Mouse (Mus musculus): ENCODE results near the gene Aldh9a1. TPM values are rescaled to one million over a fixed set of nuclear protein-coding genes. Genes with fewer than 3 reads are reported as not detected.
A peak's percentile ranks its signal among the peaks of the same experiment; 100 is the strongest.

The Aldh9a1 gene
- polyA plus RNA-seq (2014; fragmentation: Nextera tagmentation; extraction: Ambion mirVana), result 26.5 and 28.1 TPM in 2 replicates

DNA sequence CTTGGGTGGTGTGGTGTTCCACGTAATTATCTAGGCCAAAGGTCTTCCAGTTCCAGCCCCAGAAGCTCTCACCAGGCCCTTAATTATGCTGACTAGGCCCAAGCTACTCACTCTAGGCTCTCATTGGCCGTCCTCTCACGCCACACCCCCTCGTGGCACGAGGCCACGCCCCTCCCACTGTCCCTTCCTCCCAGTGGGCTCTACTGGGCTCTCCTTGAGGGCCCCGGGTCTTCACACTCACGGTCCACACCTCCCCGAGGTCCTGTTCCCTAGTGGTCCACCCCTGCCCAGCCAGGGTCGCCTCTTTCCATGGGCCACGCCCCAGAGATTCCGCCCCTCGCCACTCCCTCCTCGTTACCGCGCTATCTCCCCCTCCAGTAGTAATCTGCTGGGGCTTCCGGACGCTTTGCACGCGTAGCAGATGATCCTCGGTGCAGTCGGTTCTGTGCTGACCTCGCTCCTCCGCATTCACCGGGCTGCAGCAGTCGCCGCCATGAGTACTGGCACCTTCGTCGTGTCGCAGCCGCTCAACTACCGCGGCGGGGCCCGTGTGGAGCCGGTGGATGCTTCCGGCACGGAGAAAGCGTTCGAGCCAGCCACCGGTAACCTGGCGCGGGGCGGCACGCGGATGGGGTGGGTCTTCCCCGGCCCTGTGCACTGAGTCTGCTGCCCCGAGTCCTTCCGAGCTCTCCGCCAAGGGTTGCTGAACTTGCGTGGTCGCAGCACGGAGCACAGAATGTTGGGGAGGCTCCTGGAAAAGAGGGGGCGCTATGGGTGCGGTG is at the start of gene Aldh9a1:
TSS of gene Aldh9a1 (plus strand) at position 177 of the 782 bp plus-strand sequence.
- Histone ChIP-seq H3K4me1 (ENCODE audit: control insufficient read depth in 2 of 2, insufficient read depth in 2 of 2, low read length in 2 of 2) (no peaks in the 10 kb centered on the region), H3K4me3 (ENCODE audit: control insufficient read depth in 1 of 2, insufficient read depth in 1 of 2, low read depth in 1 of 2, low read length in 2 of 2) (peak within 1 kb of the TSS; percentile 68 to 80), H3K36me3 (ENCODE audit: control insufficient read depth, insufficient read depth, low read length) (peaks cover 10% of the 10 kb centered on the region), H3K4me2 (ENCODE audit: low read length) (peak within 1 kb of the TSS; percentile 74), H3K27me3 (ENCODE audit: control insufficient read depth, insufficient read depth, low read length) (no peaks in the 10 kb centered on the region), H3K27ac (replicated peaks in 1 of 2; ENCODE audit: control insufficient read depth in 1 of 2, insufficient read depth in 1 of 2, low read depth in 2 of 2, low read length in 2 of 2) (peak within 1 kb of the TSS; percentile 54 to 81), H3K9me3 (ENCODE audit: control insufficient read depth, low read length) (no peaks in the 10 kb centered on the region), H3K9ac (ENCODE audit: low read length) (peak within 1 kb of the TSS; percentile 78)
- under 1% methylated on average over 55 of the region's 55 CpGs for WGBS
- peak; percentile 96 for ATAC-seq (ENCODE audit: insufficient number of reproducible peaks, insufficient read depth, low FRiP score, low read depth)

GRCm38 (mm10) chr1:167300122-167300521 is 49.7 kb upstream of the Aldh9a1 start:
- H3K4me2 ChIP-seq (ENCODE audit: low read length), result no peak overlapping the region
- H3K27ac ChIP-seq (replicated peaks in 1 of 2; ENCODE audit: control insufficient read depth in 1 of 2, insufficient read depth in 1 of 2, low read depth in 2 of 2, low read length in 2 of 2), result no peak overlapping the region
- ATAC-seq (ENCODE audit: insufficient number of reproducible peaks, insufficient read depth, low FRiP score, low read depth), result no peak
- no peak overlapping the region for H3K9ac ChIP-seq (ENCODE audit: low read length)
- 75% methylated on average over 2 of the region's 2 CpGs for WGBS
- no peaks in the 10 kb centered on the region for H3K4me1 ChIP-seq (ENCODE audit: control insufficient read depth in 2 of 2, insufficient read depth in 2 of 2, low read length in 2 of 2)
- no peaks in the 10 kb centered on the region for H3K27me3 ChIP-seq (ENCODE audit: control insufficient read depth, insufficient read depth, low read length)
- no peak overlapping the region for H3K4me3 ChIP-seq (ENCODE audit: control insufficient read depth in 1 of 2, insufficient read depth in 1 of 2, low read depth in 1 of 2, low read length in 2 of 2)
- H3K9me3 ChIP-seq (ENCODE audit: control insufficient read depth, low read length), result no peaks in the 10 kb centered on the region
- no peaks in the 10 kb centered on the region for H3K36me3 ChIP-seq (ENCODE audit: control insufficient read depth, insufficient read depth, low read length)

- 70% methylated on average over 7 of the region's 7 CpGs for WGBS
- Histone ChIP-seq H3K4me3 (ENCODE audit: control insufficient read depth in 1 of 2, insufficient read depth in 1 of 2, low read depth in 1 of 2, low read length in 2 of 2) (no peak overlapping the region), H3K27ac (replicated peaks in 1 of 2; ENCODE audit: control insufficient read depth in 1 of 2, insufficient read depth in 1 of 2, low read depth in 2 of 2, low read length in 2 of 2) (no peak overlapping the region), H3K36me3 (ENCODE audit: control insufficient read depth, insufficient read depth, low read length) (0 out of 2 replicates have a peak, but pooled peaks cover 8% of the 10 kb centered on the region), H3K4me1 (ENCODE audit: control insufficient read depth in 2 of 2, insufficient read depth in 2 of 2, low read length in 2 of 2) (peaks cover 3 to 7% of the 10 kb centered on the region in 2 experiments; a peak in 3 of 4 replicates), H3K9me3 (ENCODE audit: control insufficient read depth, low read length) (no peaks in the 10 kb centered on the region), H3K9ac (ENCODE audit: low read length) (no peak overlapping the region), H3K27me3 (ENCODE audit: control insufficient read depth, insufficient read depth, low read length) (no peaks in the 10 kb centered on the region), H3K4me2 (ENCODE audit: low read length) (no peak overlapping the region)
- ATAC-seq (ENCODE audit: insufficient number of reproducible peaks, insufficient read depth, low FRiP score, low read depth), result no peak
These were observed 44.2 kb upstream of the Aldh9a1 start for GRCm38 (mm10) chr1:167305501-167306137.

DNA sequence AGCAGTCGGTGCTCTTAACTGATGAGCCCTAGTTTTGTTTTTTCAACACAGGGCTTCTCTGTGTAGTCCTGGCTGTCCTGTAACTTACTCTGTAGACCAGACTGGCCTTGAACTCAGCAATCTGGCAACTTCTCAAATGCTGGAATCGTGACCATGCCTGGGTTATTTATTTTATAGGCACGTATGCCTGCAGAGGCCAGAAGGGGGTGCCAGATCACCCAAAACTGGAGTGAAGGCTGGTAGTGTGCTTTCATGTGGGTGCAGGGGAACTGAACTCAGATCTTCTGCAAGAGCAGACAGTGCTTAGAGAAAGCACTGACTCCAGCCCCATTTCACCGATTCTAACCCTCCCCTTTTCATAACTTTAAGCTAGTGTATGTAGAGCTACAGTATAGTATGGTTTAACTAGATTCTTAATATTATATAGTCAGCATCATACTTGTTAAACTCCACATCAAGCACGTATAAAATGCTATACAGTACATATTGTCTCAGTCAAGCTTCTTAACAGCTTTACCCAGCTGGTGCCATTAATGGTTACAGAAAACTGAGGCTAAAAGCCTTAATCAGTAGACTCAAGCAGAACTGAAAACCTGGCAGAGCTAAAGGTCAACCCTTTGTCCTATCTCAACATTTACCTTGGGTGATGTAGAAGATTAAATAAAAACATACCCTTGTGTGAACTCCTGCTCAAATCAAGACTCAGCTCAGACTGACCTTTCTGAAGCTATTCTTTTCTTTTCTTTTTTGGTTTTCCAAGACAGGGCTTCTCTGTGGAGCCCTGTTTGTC is 43.1 kb upstream of the Aldh9a1 start:
- Histone ChIP-seq H3K36me3 (ENCODE audit: control insufficient read depth, insufficient read depth, low read length) (peaks cover 15% of the 10 kb centered on the region; the same call in 1 of the 2 replicates), H3K27ac (replicated peaks in 1 of 2; ENCODE audit: control insufficient read depth in 1 of 2, insufficient read depth in 1 of 2, low read depth in 2 of 2, low read length in 2 of 2) (no peak overlapping the region), H3K4me2 (ENCODE audit: low read length) (no peak overlapping the region), H3K9me3 (ENCODE audit: control insufficient read depth, low read length) (no peaks in the 10 kb centered on the region), H3K4me1 (ENCODE audit: control insufficient read depth in 2 of 2, insufficient read depth in 2 of 2, low read length in 2 of 2) (peaks cover 3 to 7% of the 10 kb centered on the region in 2 experiments; a peak in 3 of 4 replicates), H3K9ac (ENCODE audit: low read length) (no peak overlapping the region), H3K4me3 (ENCODE audit: control insufficient read depth in 1 of 2, insufficient read depth in 1 of 2, low read depth in 1 of 2, low read length in 2 of 2) (no peak overlapping the region), H3K27me3 (ENCODE audit: control insufficient read depth, insufficient read depth, low read length) (no peaks in the 10 kb centered on the region)
- no peak for ATAC-seq (ENCODE audit: insufficient number of reproducible peaks, insufficient read depth, low FRiP score, low read depth)
- WGBS, result 62% methylated on average over 5 of the region's 5 CpGs

- Histone ChIP-seq H3K4me3 (ENCODE audit: control insufficient read depth in 1 of 2, insufficient read depth in 1 of 2, low read depth in 1 of 2, low read length in 2 of 2) (peak overlapping the region; percentile 71 to 74), H3K27me3 (ENCODE audit: control insufficient read depth, insufficient read depth, low read length) (no peaks in the 10 kb centered on the region), H3K9ac (ENCODE audit: low read length) (peak overlapping the region; percentile 95), H3K27ac (replicated peaks in 1 of 2; ENCODE audit: control insufficient read depth in 1 of 2, insufficient read depth in 1 of 2, low read depth in 2 of 2, low read length in 2 of 2) (peak overlapping the region in 1 of 2 experiments; percentile 93; a peak in 1 of 4 replicates), H3K36me3 (ENCODE audit: control insufficient read depth, insufficient read depth, low read length) (peaks cover 24% of the 10 kb centered on the region; the same call in 1 of the 2 replicates), H3K4me1 (ENCODE audit: control insufficient read depth in 2 of 2, insufficient read depth in 2 of 2, low read length in 2 of 2) (peaks cover 3 to 7% of the 10 kb centered on the region in 2 experiments; a peak in 3 of 4 replicates), H3K9me3 (ENCODE audit: control insufficient read depth, low read length) (no peaks in the 10 kb centered on the region), H3K4me2 (ENCODE audit: low read length) (peak overlapping the region; percentile 82)
- WGBS, result 57% methylated on average over 11 of the region's 11 CpGs
- ATAC-seq (ENCODE audit: insufficient number of reproducible peaks, insufficient read depth, low FRiP score, low read depth), result no peak
These were observed 42.1 kb upstream of the Aldh9a1 start for GRCm38 (mm10) chr1:167307674-167308073.

DNA sequence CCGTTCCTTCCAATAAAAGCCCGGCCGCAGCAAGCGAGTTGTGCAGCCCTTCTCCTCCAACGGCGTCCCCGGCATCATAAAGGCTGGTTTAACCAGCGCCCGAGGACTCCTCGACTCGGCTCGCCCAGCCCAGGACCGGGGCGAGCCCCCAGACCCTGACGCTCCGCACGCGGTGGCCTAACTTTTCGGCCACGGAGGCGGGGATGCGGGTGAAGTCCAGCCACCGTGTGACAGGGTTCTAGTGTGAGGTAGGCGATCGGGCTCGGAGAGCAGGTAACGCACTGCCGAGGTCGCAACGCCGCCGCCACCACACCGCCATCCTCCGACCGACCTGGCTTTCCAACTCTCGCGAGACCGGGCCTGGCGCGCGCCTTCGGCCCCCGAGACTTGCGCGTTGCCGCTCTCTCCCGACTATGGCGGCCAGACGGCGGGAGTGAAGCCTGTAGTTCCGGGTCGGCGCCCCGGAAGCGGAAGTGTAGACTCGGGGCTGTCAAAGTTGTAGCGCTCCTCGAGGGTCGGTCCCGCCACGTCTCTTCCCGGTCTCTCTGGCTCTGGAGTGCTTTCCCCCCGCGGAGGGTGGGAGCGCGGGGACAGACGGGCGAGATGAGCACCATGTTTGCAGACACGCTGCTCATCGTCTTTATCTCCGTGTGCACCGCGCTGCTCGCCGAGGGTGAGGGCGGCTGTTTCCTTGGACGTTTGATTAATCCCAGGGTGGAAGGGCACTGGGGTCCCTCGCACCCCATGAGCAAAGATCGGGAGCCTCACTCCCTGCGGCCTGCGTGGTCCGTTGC is 41.3 kb upstream of the Aldh9a1 start, which contains the start of gene Tmco1:
TSS of gene Tmco1 (plus strand) at position 118 of the 794 bp plus-strand sequence.
- Histone ChIP-seq H3K27ac (replicated peaks in 1 of 2; ENCODE audit: control insufficient read depth in 1 of 2, insufficient read depth in 1 of 2, low read depth in 2 of 2, low read length in 2 of 2) (peak within 1 kb of the TSS; percentile 86 to 93), H3K9ac (ENCODE audit: low read length) (peak within 1 kb of the TSS; percentile 95), H3K4me1 (ENCODE audit: control insufficient read depth in 2 of 2, insufficient read depth in 2 of 2, low read length in 2 of 2) (peaks cover 3 to 7% of the 10 kb centered on the region in 2 experiments; a peak in 3 of 4 replicates), H3K4me2 (ENCODE audit: low read length) (peak within 1 kb of the TSS; percentile 82), H3K36me3 (ENCODE audit: control insufficient read depth, insufficient read depth, low read length) (peaks cover 24% of the 10 kb centered on the region; the same call in 1 of the 2 replicates), H3K4me3 (ENCODE audit: control insufficient read depth in 1 of 2, insufficient read depth in 1 of 2, low read depth in 1 of 2, low read length in 2 of 2) (peak within 1 kb of the TSS; percentile 71 to 74), H3K9me3 (ENCODE audit: control insufficient read depth, low read length) (no peaks in the 10 kb centered on the region), H3K27me3 (ENCODE audit: control insufficient read depth, insufficient read depth, low read length) (no peaks in the 10 kb centered on the region)
- under 1% methylated on average over 82 of the region's 82 CpGs for WGBS
- ATAC-seq (ENCODE audit: insufficient number of reproducible peaks, insufficient read depth, low FRiP score, low read depth), result peak; percentile 96

All from heart, embryonic 14.5 days (tissue).